12 mouse cellular contexts compared by ENCODE assay signal in the genomic region with DNA sequence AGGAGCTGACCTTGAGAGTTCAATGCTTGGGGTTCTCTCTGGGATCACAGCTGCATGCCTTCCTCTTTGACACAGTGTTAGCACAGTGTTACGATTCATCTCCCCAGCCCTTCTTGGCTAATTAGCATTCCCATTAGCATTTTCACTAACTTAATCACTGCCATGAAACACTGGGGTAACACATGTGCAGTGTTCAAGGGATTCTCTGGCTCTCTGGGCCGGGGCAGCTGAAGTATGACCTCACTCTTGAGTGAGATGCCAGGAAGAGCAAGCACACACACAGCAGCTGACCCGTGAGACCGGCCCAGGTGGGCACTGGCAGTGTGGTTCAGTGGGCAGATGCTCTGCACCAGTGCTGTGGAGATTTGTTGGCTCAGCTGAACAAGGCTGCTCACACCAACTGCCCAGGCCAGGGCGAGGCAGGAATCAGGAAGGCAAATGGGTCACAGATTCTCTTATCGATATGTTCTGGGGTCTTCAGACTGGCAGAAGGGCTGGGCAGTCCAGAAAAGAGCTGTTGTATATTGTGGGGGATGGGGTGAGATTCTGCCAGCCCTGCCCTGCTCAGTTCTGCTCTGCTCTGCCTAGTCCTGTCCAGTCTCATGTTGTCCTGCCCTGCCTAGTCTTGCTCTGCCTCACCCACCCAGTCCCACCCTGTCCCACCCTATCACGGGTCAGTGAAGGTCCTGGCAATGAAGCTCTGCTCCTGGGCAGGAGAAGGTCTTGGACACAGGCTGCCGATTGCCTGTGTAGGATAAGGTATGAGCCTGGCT. TPM values are rescaled to one million over a fixed set of nuclear protein-coding genes. Genes with fewer than 3 reads are reported as not detected.
A peak's percentile ranks its signal among the peaks of the same experiment; 100 is the strongest.
DNase-seq lines count a peak whose midpoint lies in the region; ATAC-seq and TF ChIP-seq lines count a peak whose summit lies in the region.
"Had no signal": no experiment of that assay in that cellular context is flagged by ENCODE, and none has a peak within 500 bp of the region (broad histone marks: within the 10 kb centered on the region; RNA-seq: fewer than 3 reads in every experiment).

No protein-coding gene starts in this region.

- TF ChIP-seq CTCF in stomach, postnatal 0 days (IDR thresholded peaks at IDR 0.05; ENCODE audit: low read depth): no peak

- no peaks in the 10 kb centered on the region for H3K9me3 ChIP-seq in embryonic facial prominence, embryonic 11.5 days (replicated peaks; ENCODE audit: control insufficient read depth, low read length)
- H3K9me3 ChIP-seq in embryonic facial prominence, embryonic 10.5 days: no peaks in the 10 kb centered on the region
- no peaks in the 10 kb centered on the region for H3K9me3 ChIP-seq in stomach, postnatal 0 days (ENCODE audit: control insufficient read depth, low read length)
- H3K9me3 ChIP-seq: limb, embryonic 15.5 days had no signal

- ATAC-seq in embryonic facial prominence, embryonic 11.5 days (replicated peaks; ENCODE audit: insufficient number of reproducible peaks, low FRiP score, low TSS enrichment, low read depth): peak; percentile 51; the same call in 1 of the 2 replicates
- ATAC-seq in stomach, postnatal 0 days (ENCODE audit: low FRiP score, low TSS enrichment): peak; percentile 34; the same call in 1 of the 2 replicates

- H3K9ac ChIP-seq in embryonic facial prominence, embryonic 11.5 days (replicated peaks; ENCODE audit: low read length): no peak overlapping the region
- no peak overlapping the region for H3K9ac ChIP-seq in stomach, postnatal 0 days (ENCODE audit: low read length)
- H3K9ac ChIP-seq: limb, embryonic 15.5 days had no signal

- H3K27ac ChIP-seq in embryonic facial prominence, embryonic 11.5 days (replicated peaks; ENCODE audit: low read depth, low read length): no peak overlapping the region
- H3K27ac ChIP-seq in embryonic facial prominence, embryonic 10.5 days (replicated peaks): no peak overlapping the region
- no peak overlapping the region for H3K27ac ChIP-seq in stomach, postnatal 0 days (replicated peaks)
- H3K27ac ChIP-seq: limb, embryonic 15.5 days had no signal

- no peak for DNase-seq in embryonic facial prominence, embryonic 11.5 days (ENCODE audit: low spot score)
- DNase-seq in embryonic facial prominence, embryonic 10.5 days (ENCODE audit: low spot score): no peak
- peak; percentile 19 for DNase-seq in right cerebral cortex, adult 18-20 months
- DNase-seq in right cerebral cortex, postnatal 4 days: no peak
- DNase-seq in layer of hippocampus, postnatal 10 days (ENCODE audit: low spot score in 2 of 2): peak; percentile 39 to 50
- DNase-seq in stomach, postnatal 0 days (ENCODE audit: low spot score): no peak
- DNase-seq in spleen, postnatal 36 days (ENCODE audit: low spot score in 2 of 2): no peak
- no peak for DNase-seq in adrenal gland, postnatal 14 days

- H3K4me2 ChIP-seq in embryonic facial prominence, embryonic 11.5 days (ENCODE audit: low read depth, low read length): no peak overlapping the region
- H3K4me2 ChIP-seq in stomach, postnatal 0 days (replicated peaks; ENCODE audit: low read depth): no peak overlapping the region
- H3K4me2 ChIP-seq: limb, embryonic 15.5 days had no signal

- WGBS in embryonic facial prominence, embryonic 11.5 days: 74% methylated on average over 8 of the region's 8 CpGs
- WGBS in embryonic facial prominence, embryonic 10.5 days: 76% methylated on average over 8 of the region's 8 CpGs
- WGBS in stomach, postnatal 0 days: 59% methylated on average over 8 of the region's 8 CpGs

- H3K4me1 ChIP-seq in embryonic facial prominence, embryonic 11.5 days (ENCODE audit: control insufficient read depth, insufficient read depth, low read length): no peaks in the 10 kb centered on the region
- no peaks in the 10 kb centered on the region for H3K4me1 ChIP-seq in embryonic facial prominence, embryonic 10.5 days
- H3K4me1 ChIP-seq in stomach, postnatal 0 days (replicated peaks; ENCODE audit: control insufficient read depth, insufficient read depth): no peaks in the 10 kb centered on the region

- no peaks in the 10 kb centered on the region for H3K27me3 ChIP-seq in embryonic facial prominence, embryonic 11.5 days (ENCODE audit: control insufficient read depth, insufficient read depth, low read length)
- H3K27me3 ChIP-seq in embryonic facial prominence, embryonic 10.5 days (replicated peaks; ENCODE audit: low read depth, poor library complexity, severe bottlenecking): no peaks in the 10 kb centered on the region
- no peaks in the 10 kb centered on the region for H3K27me3 ChIP-seq in stomach, postnatal 0 days (ENCODE audit: control insufficient read depth, insufficient read depth, low read length)
- H3K27me3 ChIP-seq: limb, embryonic 15.5 days had no signal

- TF ChIP-seq EP300 in stomach, postnatal 0 days (optimal IDR thresholded peaks at IDR 0.05): no peak

- H3K4me3 ChIP-seq in embryonic facial prominence, embryonic 11.5 days (ENCODE audit: low read depth, low read length): no peak overlapping the region
- no peak overlapping the region for H3K4me3 ChIP-seq in embryonic facial prominence, embryonic 10.5 days
- H3K4me3 ChIP-seq in stomach, postnatal 0 days (ENCODE audit: low read depth, low read length): no peak overlapping the region
- H3K4me3 ChIP-seq: limb, embryonic 15.5 days had no signal

- no peaks in the 10 kb centered on the region for H3K36me3 ChIP-seq in embryonic facial prominence, embryonic 11.5 days (replicated peaks; ENCODE audit: control insufficient read depth, insufficient read depth, low read depth, low read length)
- H3K36me3 ChIP-seq in embryonic facial prominence, embryonic 10.5 days (replicated peaks): no peaks in the 10 kb centered on the region
- H3K36me3 ChIP-seq in stomach, postnatal 0 days (ENCODE audit: control insufficient read depth, insufficient read depth, low read length): no peaks in the 10 kb centered on the region
- H3K36me3 ChIP-seq: limb, embryonic 15.5 days had no signal

RNA-seq across cellular contexts. Expression of a gene that starts 19.5 kb away (rescaled TPM):
- 0.36 and 0.38 TPM in 2 replicates for polyA plus RNA-seq in embryonic facial prominence, embryonic 11.5 days (2014; fragmentation: Nextera tagmentation; extraction: Ambion mirVana)
- 0.13 and 0.20 TPM in 2 replicates for polyA plus RNA-seq in embryonic facial prominence, embryonic 10.5 days (2016; fragmentation: Nextera tagmentation; extraction: Ambion mirVana)
- 10 to 100 TPM in 1 of 2 experiments, 1 to 10 TPM in 1; 9.3 to 11.1 TPM for total RNA-seq in layer of hippocampus, postnatal 10 days (2021)
- polyA plus RNA-seq in stomach, postnatal 0 days (2015; fragmentation: Nextera tagmentation; extraction: Ambion mirVana): 5.5 and 6.3 TPM in 2 replicates
- 3.1 and 3.6 TPM in 2 replicates for total RNA-seq in adrenal gland, postnatal 14 days (2021)
- total RNA-seq: granulocyte monocyte progenitor cell, adult 5-6 weeks had no signal

RNA-seq across cellular contexts. Expression of a gene that starts 39.8 kb away (rescaled TPM):
- 4.5 and 5.0 TPM in 2 replicates for polyA plus RNA-seq in embryonic facial prominence, embryonic 11.5 days (2014; fragmentation: Nextera tagmentation; extraction: Ambion mirVana)
- polyA plus RNA-seq in embryonic facial prominence, embryonic 10.5 days (2016; fragmentation: Nextera tagmentation; extraction: Ambion mirVana): 7.8 and 8.2 TPM in 2 replicates
- total RNA-seq in layer of hippocampus, postnatal 10 days (2021): 100 to 1,000 TPM; 105 to 116 TPM
- polyA plus RNA-seq in stomach, postnatal 0 days (2015; fragmentation: Nextera tagmentation; extraction: Ambion mirVana): 197 and 213 TPM in 2 replicates
- total RNA-seq in adrenal gland, postnatal 14 days (2021): 76.0 and 81.6 TPM in 2 replicates

RNA-seq across cellular contexts. Expression of a gene that starts 49.6 kb away (rescaled TPM):
- polyA plus RNA-seq in embryonic facial prominence, embryonic 11.5 days (2014; fragmentation: Nextera tagmentation; extraction: Ambion mirVana): 0.06 TPM in 1 of 2 replicates, not detected in the other
- 0.02 and 0.03 TPM in 2 replicates for polyA plus RNA-seq in embryonic facial prominence, embryonic 10.5 days (2016; fragmentation: Nextera tagmentation; extraction: Ambion mirVana)
- total RNA-seq in layer of hippocampus, postnatal 10 days (2021): under 1 TPM in 1 of 2 experiments, not detected in 1; 0.07 TPM
- polyA plus RNA-seq in stomach, postnatal 0 days (2015; fragmentation: Nextera tagmentation; extraction: Ambion mirVana): 0.02 TPM in 1 of 2 replicates, not detected in the other
- 0.08 TPM in 1 of 2 replicates, not detected in the other for total RNA-seq in adrenal gland, postnatal 14 days (2021)
- total RNA-seq: granulocyte monocyte progenitor cell, adult 5-6 weeks had no signal
- polyA plus RNA-seq: limb, embryonic 15.5 days; lung, postnatal 0 days had no signal

RNA-seq across cellular contexts. Expression of a gene that starts 57.9 kb away (rescaled TPM):
- not detected in 2 replicates for polyA plus RNA-seq in embryonic facial prominence, embryonic 11.5 days (2014; fragmentation: Nextera tagmentation; extraction: Ambion mirVana)
- polyA plus RNA-seq in embryonic facial prominence, embryonic 10.5 days (2016; fragmentation: Nextera tagmentation; extraction: Ambion mirVana): not detected in 2 replicates
- total RNA-seq in layer of hippocampus, postnatal 10 days (2021): not detected
- 776 and 950 TPM in 2 replicates for polyA plus RNA-seq in stomach, postnatal 0 days (2015; fragmentation: Nextera tagmentation; extraction: Ambion mirVana)
- total RNA-seq in adrenal gland, postnatal 14 days (2021): not detected in 2 replicates
- total RNA-seq: ES-E14; granulocyte monocyte progenitor cell, adult 5-6 weeks had no signal
- polyA plus RNA-seq: limb, embryonic 15.5 days; lung, postnatal 0 days had no signal

Comparison
In these comparisons a context has a peak if more than half of its experiments do, and no peak if none do; other contexts are left out.
1. DNase-seq: peak in right cerebral cortex, adult 18-20 months (single experiment) and layer of hippocampus, postnatal 10 days (2 of 2); none in embryonic facial prominence, embryonic 11.5 days (single experiment), embryonic facial prominence, embryonic 10.5 days (single experiment), right cerebral cortex, postnatal 4 days (single experiment), stomach, postnatal 0 days (single experiment), spleen, postnatal 36 days (0 of 2) and adrenal gland, postnatal 14 days (single experiment).
2. RNA of a gene that starts 39.8 kb away (polyA plus RNA-seq): 197 to 213 TPM in stomach, postnatal 0 days; 7.8 to 8.2 TPM in embryonic facial prominence, embryonic 10.5 days and 4.5 to 5.0 TPM in embryonic facial prominence, embryonic 11.5 days; every median in the first group is over 10 times any median in the second.